Mouse (Mus musculus) central nervous system, embryonic 11.5 days (tissue): ENCODE data around the gene Adm. TPM values are rescaled to one million over a fixed set of nuclear protein-coding genes. Genes with fewer than 3 reads are reported as not detected.

Experiments used
- polyA plus RNA-seq: library from polyadenylated mRNA; depleted of rRNA; stranded (reverse); fragments of >200 nt; gene quantifications from 2 replicates; pipeline ENCODE4 v1.2.3, GENCODE M21; 2012; rRNA removed

The Adm gene
- 1.7 and 2.1 TPM in 2 replicates for polyA plus RNA-seq

DNA sequence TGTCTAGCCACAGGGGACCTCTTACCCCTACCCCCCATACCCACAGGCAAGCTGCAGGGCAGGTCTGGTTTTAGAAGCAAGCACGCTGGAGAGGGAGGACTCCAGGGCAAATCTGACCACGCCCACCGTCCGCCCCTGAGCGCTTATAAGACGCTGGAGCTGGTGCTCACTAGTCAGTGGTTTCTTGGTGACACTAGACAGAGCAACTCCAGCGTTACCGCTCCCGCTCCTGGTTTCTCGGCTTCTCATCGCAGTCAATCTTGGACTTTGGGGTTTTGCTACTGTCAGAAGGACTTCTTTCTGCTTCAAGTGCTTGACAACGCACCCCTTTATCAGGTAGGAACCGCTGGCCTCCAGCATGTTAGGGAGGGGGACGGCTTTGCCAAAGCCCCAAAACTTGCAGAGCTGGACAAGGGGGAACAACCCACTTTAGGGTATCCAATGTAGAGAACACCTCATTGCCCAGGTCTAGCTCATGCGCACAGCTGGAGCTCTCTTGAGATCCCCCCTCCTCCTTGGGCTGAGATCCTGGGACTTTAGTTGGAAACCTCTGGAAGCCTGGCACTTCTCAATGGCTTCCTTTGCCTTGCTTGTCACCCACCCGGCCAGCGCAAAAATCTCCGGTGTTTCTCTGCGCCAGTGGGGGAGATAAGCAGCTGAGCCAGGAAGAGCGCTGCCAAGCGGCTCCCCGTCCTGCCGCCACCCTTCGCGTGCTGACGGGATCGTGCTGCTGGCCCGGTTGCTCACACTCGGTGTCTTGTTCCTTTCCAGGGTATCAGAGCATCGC is at the start of gene Adm:
Gene Adm (plus strand): TSS at position 176 of the 787 bp plus-strand sequence.

GRCm38 (mm10) chr7:110614133-110615063 is 13.1 kb upstream of the Adm start, which contains the start of gene Sbf2:
TSS of gene Sbf2 (minus strand) at chr7:110614922.

Other genes starting within 250 kb of the Adm start
- 35.9 and 45.2 TPM in 2 replicates for gene Sbf2, start 12.7 kb upstream of the Adm start, polyA plus RNA-seq
- 2.6 and 2.8 TPM in 2 replicates for gene Ampd3, start 140.5 kb downstream of the Adm start, polyA plus RNA-seq
- gene Rnf141, start 216.8 kb downstream of the Adm start, polyA plus RNA-seq, result 20.1 and 29.5 TPM in 2 replicates
- gene Lyve1, start 235.6 kb downstream of the Adm start, polyA plus RNA-seq, result 3.4 and 4.1 TPM in 2 replicates